Mouse (Mus musculus) lung, postnatal 0 days (tissue): ENCODE data around the gene Dlg2.

Source experiments
- CTCF ChIP-seq: IDR thresholded peaks from 2 replicates; pipeline ENCODE4 v1.5.1; 2016; ENCODE audit warnings: antibody characterized with exemption, mild to moderate bottlenecking
- EP300 ChIP-seq: IDR thresholded peaks from 2 replicates; pipeline ENCODE4 v1.6.1; 2016; ENCODE audit warnings: antibody characterized with exemption, mild to moderate bottlenecking, control low read depth

DNA sequence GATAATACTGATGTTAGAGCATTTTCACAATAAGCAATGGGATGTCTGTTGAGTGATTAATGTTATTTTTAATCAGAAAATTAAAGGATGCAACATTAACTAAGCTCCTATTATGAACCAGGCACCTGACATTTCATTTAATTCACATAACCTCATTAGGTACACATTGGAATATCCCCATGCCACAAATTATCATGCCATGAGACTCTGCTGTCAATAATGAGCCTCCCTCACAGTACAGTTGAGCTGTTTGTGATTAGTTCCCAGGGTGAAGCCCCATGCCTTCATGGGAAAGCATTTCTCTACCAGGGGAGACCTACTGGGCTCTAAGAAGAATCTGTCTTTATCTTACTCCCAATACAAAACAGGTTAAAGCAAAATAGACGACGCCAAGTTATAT is 697.1 kb downstream of the Dlg2 start:
- no peak for TF ChIP-seq CTCF
- no peak for TF ChIP-seq EP300
